Mouse (Mus musculus) layer of hippocampus, adult 9-10 months (tissue): ENCODE results near the gene Rps6ka2.
"Not testable (repeated sequence)": the region's sequence is repeated elsewhere in the genome, so short reads cannot be mapped to it uniquely, and the experiment has no call there.

Experiments
- DNase-seq: peaks from one replicate; pipeline ENCODE4 v3.0.0; 2022; ENCODE audit warnings: low spot score

The Rps6ka2 gene

GRCm38 (mm10) chr17:7170304-7171295 is 685 bp downstream of the Rps6ka2 start:
- DNase-seq: no peak

GRCm38 (mm10) chr17:7173331-7174028 is 3.6 kb downstream of the Rps6ka2 start:
- no peak for DNase-seq

- no peak for DNase-seq
Observed at GRCm38 (mm10) chr17:7175293-7175692, 5.4 kb downstream of the Rps6ka2 start.

- no peak for DNase-seq
Observed at GRCm38 (mm10) chr17:7176394-7176793, 6.5 kb downstream of the Rps6ka2 start.

- no peak for DNase-seq
Observed at GRCm38 (mm10) chr17:7178196-7178595, 8.3 kb downstream of the Rps6ka2 start.

GRCm38 (mm10) chr17:7182187-7182586 is 12.3 kb downstream of the Rps6ka2 start:
- DNase-seq: no peak

- not testable (repeated sequence) for DNase-seq
Observed at GRCm38 (mm10) chr17:7187037-7187436, 17.1 kb downstream of the Rps6ka2 start.

GRCm38 (mm10) chr17:7189425-7189824 is 19.5 kb downstream of the Rps6ka2 start:
- no peak for DNase-seq

- DNase-seq: no peak
Observed at GRCm38 (mm10) chr17:7189975-7190374, 20.1 kb downstream of the Rps6ka2 start.

GRCm38 (mm10) chr17:7194140-7194840 is 24.4 kb downstream of the Rps6ka2 start:
- DNase-seq: no peak

GRCm38 (mm10) chr17:7197121-7197925 is 27.4 kb downstream of the Rps6ka2 start:
- no peak for DNase-seq

- no peak for DNase-seq
Observed at GRCm38 (mm10) chr17:7204771-7205406, 35.0 kb downstream of the Rps6ka2 start.

- DNase-seq: no peak
Observed at GRCm38 (mm10) chr17:7206434-7207145, 36.7 kb downstream of the Rps6ka2 start.

GRCm38 (mm10) chr17:7210648-7211047 is 40.7 kb downstream of the Rps6ka2 start:
- no peak for DNase-seq

- no peak for DNase-seq
Observed at GRCm38 (mm10) chr17:7211893-7212292, 42.0 kb downstream of the Rps6ka2 start.

GRCm38 (mm10) chr17:7213214-7213613 is 43.3 kb downstream of the Rps6ka2 start:
- DNase-seq: no peak

GRCm38 (mm10) chr17:7214061-7214460 is 44.1 kb downstream of the Rps6ka2 start:
- DNase-seq: peak; percentile 76

- no peak for DNase-seq
Observed at GRCm38 (mm10) chr17:7217791-7218329, 47.9 kb downstream of the Rps6ka2 start.

GRCm38 (mm10) chr17:7218396-7218795 is 48.5 kb downstream of the Rps6ka2 start:
- DNase-seq: no peak
